Mouse (Mus musculus) cortical plate, adult 2 months (tissue): ENCODE measurements around the gene Il11ra2. TPM values are rescaled to one million over a fixed set of nuclear protein-coding genes. Genes with fewer than 3 reads are reported as not detected.
"Not testable (repeated sequence)": the region's sequence is repeated elsewhere in the genome, so short reads cannot be mapped to it uniquely, and the experiment has no call there.

ENCODE experiments used
- H3K27ac ChIP-seq: fragments of 200-500 bp; 2 replicates; pipeline ENCODE4 v1.5.1; 2012; ENCODE audit warnings: low read length, control low read depth, inconsistent platforms; ENCODE audit not compliant: insufficient read depth
- H3K4me1 ChIP-seq: fragments of 200-500 bp; 2 replicates; pipeline ENCODE4 v1.6.1; 2011; ENCODE audit warnings: low read length; ENCODE audit not compliant: control insufficient read depth, insufficient read depth
- H3K4me3 ChIP-seq: fragments of 200-500 bp; 2 replicates; pipeline ENCODE4 v1.5.1; 2011; ENCODE audit warnings: mild to moderate bottlenecking, low read length, control low read depth; ENCODE audit not compliant: insufficient read depth
- polyA plus RNA-seq: library from polyadenylated mRNA; depleted of rRNA; stranded (reverse); fragments of >200 nt; gene quantifications from 2 replicates; pipeline ENCODE4 v1.2.3, GENCODE M21; 2012; rRNA removed

The Il11ra2 gene
- polyA plus RNA-seq: 0.19 and 0.50 TPM in 2 replicates

DNA sequence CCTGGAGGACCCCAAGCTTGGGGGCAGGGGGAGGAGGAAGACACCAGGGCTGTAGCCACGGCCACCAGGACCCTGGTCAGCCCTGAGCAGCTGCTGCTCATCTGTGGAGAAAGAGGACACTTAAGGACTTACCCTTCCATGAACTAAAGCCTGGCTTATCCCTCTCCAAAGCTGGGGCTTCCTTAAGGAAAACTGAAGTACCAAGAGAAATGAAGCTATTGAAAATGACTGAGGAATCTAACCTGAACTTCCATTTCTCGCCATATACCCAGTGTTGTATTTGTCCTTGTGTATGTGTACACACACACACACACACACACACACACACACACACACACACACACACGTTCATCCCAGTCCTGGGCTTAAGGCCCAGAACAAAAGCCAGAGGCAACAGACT is at the start of gene Il11ra2:
Il11ra2 (minus strand) TSS at position 101 of the 400 bp plus-strand sequence.
- not testable (repeated sequence) for H3K27ac ChIP-seq, H3K4me3 ChIP-seq, H3K4me1 ChIP-seq

DNA sequence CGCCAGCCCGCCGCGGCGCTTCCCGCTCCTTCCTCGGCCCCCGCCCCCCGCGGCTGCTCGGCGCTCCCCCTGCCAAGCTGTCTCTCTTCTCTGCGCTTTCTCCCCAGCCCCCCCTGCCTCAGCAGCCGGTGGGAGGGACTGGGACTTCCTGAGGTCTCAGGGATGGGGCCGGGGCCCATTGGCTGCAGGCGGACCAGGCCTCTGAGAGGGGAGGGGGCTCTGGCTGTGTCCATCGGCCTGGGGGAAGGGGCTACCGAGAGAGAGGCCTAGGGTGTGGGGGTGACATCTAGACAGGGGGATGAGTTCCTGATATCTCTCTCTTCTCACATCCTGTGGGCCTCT is 20.5 kb upstream of the Il11ra2 start:
- H3K4me3 ChIP-seq, H3K27ac ChIP-seq, H3K4me1 ChIP-seq: not testable (repeated sequence)

DNA sequence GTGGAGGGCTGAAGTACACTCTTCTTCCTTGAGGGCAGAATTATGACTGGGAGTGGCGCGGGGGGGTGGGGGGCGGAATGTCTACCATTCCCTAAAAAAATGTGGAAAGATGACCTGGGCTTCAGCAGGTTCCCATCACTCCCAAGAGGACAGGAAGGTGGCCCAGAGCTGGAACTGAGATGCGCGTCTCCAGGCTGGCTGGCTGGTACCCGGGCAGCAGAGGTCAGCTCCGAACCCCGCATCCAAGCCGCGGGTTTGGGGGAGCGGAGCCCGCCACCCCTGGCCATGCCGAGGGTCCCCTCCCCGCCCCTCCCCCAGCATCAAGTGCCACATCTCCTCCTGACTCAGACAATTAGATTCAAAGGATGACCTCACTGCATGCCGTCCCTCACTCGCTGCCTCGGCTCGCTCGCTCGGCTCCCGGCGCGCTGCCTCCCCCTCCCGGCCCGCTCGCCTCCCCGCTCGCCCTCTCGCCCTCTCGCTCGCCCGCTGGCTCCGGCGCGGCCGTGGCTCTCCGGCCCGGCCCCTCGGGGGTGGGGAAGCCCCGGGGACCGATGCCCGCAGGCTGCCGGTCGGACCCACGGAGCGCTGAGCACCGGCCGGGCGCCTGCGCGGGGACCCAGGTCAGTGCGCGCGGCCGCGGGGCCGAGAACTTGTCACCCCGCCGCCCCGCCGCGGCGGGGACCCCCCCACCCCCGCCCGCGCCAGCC is 19.9 kb upstream of the Il11ra2 start:
- not testable (repeated sequence) for H3K4me3 ChIP-seq, H3K27ac ChIP-seq, H3K4me1 ChIP-seq

DNA sequence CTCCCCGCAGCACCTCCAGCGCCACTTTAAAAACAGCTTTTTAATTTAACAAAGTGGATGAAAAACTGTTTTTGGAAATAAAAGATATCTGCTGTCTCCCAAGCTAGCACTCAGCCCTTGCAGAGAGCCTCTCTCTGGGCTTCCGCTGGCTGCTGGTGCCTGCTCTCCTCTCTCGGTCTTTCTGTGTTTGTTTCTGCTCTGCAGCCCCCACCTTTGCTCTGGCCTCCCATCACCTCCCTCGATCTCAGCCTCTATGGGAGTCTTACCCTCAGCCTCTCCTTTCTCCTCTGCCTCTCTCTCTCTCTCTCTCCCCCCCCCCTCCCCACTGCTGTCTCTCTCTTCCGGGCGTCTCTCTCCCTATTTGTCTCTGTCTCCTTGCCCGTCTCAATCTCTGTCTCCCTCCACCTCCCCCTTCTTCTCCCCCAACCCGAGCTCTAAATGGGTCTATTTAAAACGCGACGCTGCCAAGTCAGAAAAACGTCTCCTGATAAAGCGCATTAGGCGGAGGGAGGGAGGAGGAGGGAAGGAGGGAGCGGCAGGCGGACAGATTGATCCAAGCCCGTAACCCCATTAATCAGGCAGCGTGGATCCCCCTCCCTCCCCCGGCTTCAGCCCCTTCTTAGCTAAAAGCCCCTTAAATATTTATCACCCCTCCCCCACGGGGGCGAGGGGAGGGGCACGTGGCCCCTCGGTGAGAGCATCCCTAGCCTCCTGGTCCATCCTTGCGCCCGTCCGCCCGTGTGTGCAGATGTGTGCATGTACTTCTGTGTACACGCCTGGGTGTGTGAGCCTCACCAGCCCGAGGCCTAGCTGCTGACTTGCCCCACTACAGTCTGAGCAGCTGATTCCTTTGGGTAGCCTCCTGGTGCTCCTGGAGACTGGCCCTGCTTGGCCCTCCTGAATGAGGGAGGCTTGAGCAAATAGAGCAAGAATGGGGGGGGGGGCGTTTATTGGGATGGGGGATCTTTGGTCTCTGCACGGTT is 19.0 kb upstream of the Il11ra2 start:
- not testable (repeated sequence) for H3K27ac ChIP-seq, H3K4me3 ChIP-seq, H3K4me1 ChIP-seq

DNA sequence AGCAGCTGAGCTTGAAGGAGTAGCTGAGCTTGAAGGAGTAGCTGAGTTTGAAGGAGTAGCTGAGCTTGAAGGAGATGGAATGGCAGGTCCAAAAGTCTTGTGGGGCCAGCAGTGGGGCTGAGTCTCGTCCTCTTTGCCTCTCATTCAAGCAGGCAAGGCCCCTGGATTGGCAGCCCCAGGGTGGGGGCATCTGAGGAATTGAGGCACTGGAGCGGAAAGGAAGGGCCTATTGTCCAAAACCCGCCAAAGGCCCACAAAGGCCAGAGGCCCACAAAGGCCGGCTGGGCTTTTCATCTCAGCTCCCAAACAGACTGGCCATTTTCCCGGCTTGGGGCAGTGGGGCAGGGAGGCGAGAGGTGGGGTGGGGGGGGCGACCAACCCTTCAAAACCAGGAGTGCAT is 17.7 kb upstream of the Il11ra2 start:
- not testable (repeated sequence) for H3K27ac ChIP-seq, H3K4me3 ChIP-seq, H3K4me1 ChIP-seq

DNA sequence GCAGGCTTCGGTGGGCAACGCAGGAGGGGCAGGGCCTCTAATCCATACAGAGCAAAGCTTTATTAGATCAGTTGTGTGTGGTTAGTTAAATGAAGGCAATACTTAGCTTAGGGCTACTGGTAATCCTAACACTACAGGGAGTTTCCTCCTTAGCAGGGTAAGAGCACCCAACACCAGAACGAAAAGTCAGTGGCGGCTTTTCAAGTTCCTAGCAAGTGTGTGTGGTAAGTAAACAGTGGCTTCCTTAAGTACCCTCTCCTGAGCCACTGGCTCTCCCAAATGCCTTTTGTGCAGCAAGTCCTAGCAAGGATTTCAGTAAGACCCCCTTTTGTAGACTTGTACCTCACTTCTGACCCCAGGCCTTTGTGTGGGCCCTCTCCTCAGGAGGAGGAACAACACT is 13.7 kb upstream of the Il11ra2 start:
- H3K27ac ChIP-seq, H3K4me1 ChIP-seq, H3K4me3 ChIP-seq: not testable (repeated sequence)

DNA sequence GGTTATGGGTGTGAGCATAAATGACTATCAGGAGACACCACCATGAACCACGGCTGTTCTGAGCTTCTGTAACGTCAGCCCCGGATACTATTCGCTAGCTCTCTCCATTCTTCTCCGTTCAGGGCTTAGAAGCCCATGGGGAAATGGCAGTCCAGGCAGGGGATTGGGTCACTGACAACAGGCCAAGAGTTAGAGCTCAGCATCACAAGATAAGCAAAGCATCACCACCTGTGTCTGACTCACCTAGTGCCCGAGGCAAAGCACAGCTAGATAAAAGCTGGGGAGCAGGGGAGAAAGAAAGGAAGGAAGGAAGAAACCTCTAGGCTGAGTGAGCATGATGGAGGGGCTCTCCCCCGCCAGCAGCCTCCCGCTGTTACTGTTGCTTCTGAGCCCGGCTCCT is 6.7 kb downstream of the Il11ra2 start, which contains the start of gene Ccl27b:
Ccl27b (plus strand) TSS at position 301 of the 400 bp plus-strand sequence.
- H3K4me3 ChIP-seq, H3K4me1 ChIP-seq, H3K27ac ChIP-seq: not testable (repeated sequence)

DNA sequence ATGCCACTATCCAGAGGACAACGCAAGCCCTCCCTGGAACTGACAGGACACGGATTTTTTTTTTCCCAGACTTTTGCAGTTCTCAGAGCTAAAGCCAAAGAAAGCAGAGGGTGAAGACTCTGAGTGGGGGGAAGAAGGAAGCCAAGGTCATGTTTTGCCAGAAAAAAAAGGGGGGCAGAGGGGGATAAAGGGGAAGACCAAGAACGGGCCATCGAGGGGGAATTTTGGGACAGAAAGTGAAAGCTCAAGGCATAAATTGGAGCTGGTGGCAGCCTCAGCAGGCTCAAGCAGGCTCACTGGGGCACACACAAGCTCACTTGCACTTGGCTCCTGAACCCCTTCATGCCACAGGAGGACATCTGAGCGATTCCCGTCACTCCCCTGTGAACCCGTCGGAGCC is 32.3 kb downstream of the Il11ra2 start, which contains the start of gene Gm2564:
Gm2564 (plus strand) TSS at position 301 of the 400 bp plus-strand sequence.
- not testable (repeated sequence) for H3K4me3 ChIP-seq, H3K4me1 ChIP-seq, H3K27ac ChIP-seq

DNA sequence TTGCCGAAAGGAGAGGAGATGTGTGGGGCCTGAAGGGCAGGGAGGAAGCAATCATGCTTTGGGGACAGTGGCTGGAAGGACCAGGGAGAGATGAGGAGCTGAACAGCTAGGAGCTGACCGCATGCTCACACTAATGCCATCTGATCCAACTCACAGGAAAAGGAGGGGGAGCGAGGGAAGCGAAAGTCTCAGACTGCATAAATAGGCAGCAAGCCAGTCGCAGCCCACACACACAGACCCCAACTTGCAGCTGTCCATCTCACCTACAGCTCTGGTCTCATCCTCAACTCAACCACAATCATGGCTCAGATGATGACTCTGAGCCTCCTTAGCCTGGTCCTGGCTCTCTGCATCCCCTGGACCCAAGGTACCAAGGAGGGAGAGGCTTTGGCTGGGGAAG is 49.8 kb downstream of the Il11ra2 start, which contains the start of gene Gm10591:
Gm10591 (plus strand) TSS at position 301 of the 400 bp plus-strand sequence.
- H3K4me3 ChIP-seq, H3K27ac ChIP-seq, H3K4me1 ChIP-seq: not testable (repeated sequence)

Other genes with a start within 250 kb of the Il11ra2 start
- not detected in 2 replicates for gene Gm21586, start 222.5 kb downstream of the Il11ra2 start, polyA plus RNA-seq
- 1.8 and 2.1 TPM in 2 replicates for gene Gm2163, start 195.1 kb downstream of the Il11ra2 start, polyA plus RNA-seq
- gene Fam205a2, start 133.7 kb downstream of the Il11ra2 start, polyA plus RNA-seq: 0.44 and 1.1 TPM in 2 replicates
- gene Gm10591, start 49.7 kb downstream of the Il11ra2 start, polyA plus RNA-seq: not detected in 2 replicates
- gene Gm2564, start 32.2 kb downstream of the Il11ra2 start, polyA plus RNA-seq: 1.3 and 1.6 TPM in 2 replicates
- 25.3 and 29.0 TPM in 2 replicates for gene Ccl27b, start 6.6 kb downstream of the Il11ra2 start, polyA plus RNA-seq
- 1.5 and 1.9 TPM in 2 replicates for gene 4930578G10Rik, start 73.7 kb upstream of the Il11ra2 start, polyA plus RNA-seq
- gene Ccl19, start 94.7 kb upstream of the Il11ra2 start, polyA plus RNA-seq: 0.98 and 1.7 TPM in 2 replicates
- 0.19 and 0.40 TPM in 2 replicates for gene Ccl21a, start 112.1 kb upstream of the Il11ra2 start, polyA plus RNA-seq
- 0.15 and 0.23 TPM in 2 replicates for gene Fam205a1, start 192.0 kb upstream of the Il11ra2 start, polyA plus RNA-seq
- gene Gm12394, start 194.9 kb upstream of the Il11ra2 start, polyA plus RNA-seq: 0.13 and 0.23 TPM in 2 replicates
- gene Fam205c, start 212.3 kb upstream of the Il11ra2 start, polyA plus RNA-seq: 0.15 TPM in 1 of 2 replicates, not detected in the other